Mouse (Mus musculus) neural tube, embryonic 14.5 days (tissue): ENCODE data around the gene Pdzd7. TPM values are rescaled to one million over a fixed set of nuclear protein-coding genes. Genes with fewer than 3 reads are reported as not detected.

Source experiments
- ATAC-seq: fragments of 200-750 bp; cut with Nextera tagmentation; 2 replicates; pipeline ENCODE4 v1.8.0; 2017; ENCODE audit warnings: low read depth, mild to moderate bottlenecking, moderate TSS enrichment, moderate library complexity
- H3K27ac ChIP-seq: fragments of 300-500 bp; sonication (generic); 2 replicates; pipeline ENCODE4 v1.5.1; 2014; ENCODE audit warnings: low read depth, mild to moderate bottlenecking, control low read depth, low read length, moderate library complexity, mixed read lengths
- H3K27me3 ChIP-seq: fragments of 300-500 bp; sonication (generic); 2 replicates; pipeline ENCODE4 v1.6.1; 2014; ENCODE audit warnings: low read length; ENCODE audit not compliant: control insufficient read depth, insufficient read depth
- H3K36me3 ChIP-seq: fragments of 300-500 bp; sonication (generic); 2 replicates; pipeline ENCODE4 v1.6.1; 2014; ENCODE audit warnings: low read length, mixed read lengths; ENCODE audit not compliant: control insufficient read depth, insufficient read depth
- H3K4me1 ChIP-seq: fragments of 300-500 bp; sonication (generic); 2 replicates; pipeline ENCODE4 v1.6.1; 2014; ENCODE audit warnings: low read length; ENCODE audit not compliant: control insufficient read depth, insufficient read depth
- H3K4me2 ChIP-seq: fragments of 300-500 bp; sonication (generic); 2 replicates; pipeline ENCODE4 v1.6.1; 2014; ENCODE audit warnings: mild to moderate bottlenecking, low read depth, low read length, control low read depth
- H3K4me3 ChIP-seq: fragments of 300-500 bp; sonication (generic); 2 replicates; pipeline ENCODE4 v1.5.1; 2014; ENCODE audit warnings: low read depth, low read length, control low read depth, mixed read lengths
- H3K9ac ChIP-seq: fragments of 300-500 bp; sonication (generic); replicated peaks from 2 replicates; pipeline ENCODE4 v1.6.1; 2014; ENCODE audit warnings: low read depth, mild to moderate bottlenecking, control low read depth, low read length, mixed read lengths
- H3K9me3 ChIP-seq: fragments of 300-500 bp; sonication (generic); 2 replicates; pipeline ENCODE4 v1.6.1; 2016; ENCODE audit warnings: low read length; ENCODE audit not compliant: control insufficient read depth
- WGBS: fragments of 180-500 bp; shearing (Covaris S2); extraction: QIAGEN DNeasy Blood & Tissue Kit; methylation state at CpG from one replicate; pipeline ENCODE4 v1.1.7; 2014; 5-methylcytosine and 5-hydroxymethylcytosine counted together
- polyA plus RNA-seq: library from polyadenylated mRNA; unstranded; fragments of >200 nt; fragmentation: Nextera tagmentation; extraction: Ambion mirVana; gene quantifications from 2 replicates; pipeline ENCODE4 v1.2.1, GENCODE M21; 2014

Gene Pdzd7
- polyA plus RNA-seq, 1 experiment from 2014 or later = 2.5 TPM

DNA sequence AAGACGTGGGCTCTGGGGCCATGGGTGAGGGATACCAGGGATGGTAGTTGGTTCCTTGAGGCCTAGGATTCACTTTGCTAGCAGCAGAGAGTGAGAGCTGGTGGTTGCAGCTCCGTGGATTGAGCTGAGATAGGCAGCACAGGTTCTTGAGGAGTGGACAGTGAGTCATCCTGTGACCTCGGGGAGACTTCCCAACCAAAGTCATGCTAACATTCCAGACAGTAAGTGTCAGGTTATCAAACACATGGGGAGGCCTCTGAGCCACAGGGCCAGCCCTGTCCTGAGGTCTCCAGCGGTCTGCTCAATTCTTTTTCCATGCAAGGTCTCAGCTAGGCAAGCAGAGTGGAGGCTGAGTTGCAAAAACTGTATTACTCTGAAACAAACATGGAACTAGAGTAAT is 34.9 kb downstream of the Pdzd7 start:
- Histone ChIP-seq H3K4me2 (no peak overlapping the region), H3K9ac (no peak overlapping the region), H3K4me1 (peaks cover 19% of the 10 kb centered on the region), H3K27ac (no peak overlapping the region), H3K27me3 (no peaks in the 10 kb centered on the region), H3K4me3 (no peak overlapping the region), H3K9me3 (no peaks in the 10 kb centered on the region), H3K36me3 (peaks cover 20% of the 10 kb centered on the region; the same call in 1 of the 2 replicates)
- WGBS = 90% methylated on average over 4 of the region's 4 CpGs
- no peak for ATAC-seq

DNA sequence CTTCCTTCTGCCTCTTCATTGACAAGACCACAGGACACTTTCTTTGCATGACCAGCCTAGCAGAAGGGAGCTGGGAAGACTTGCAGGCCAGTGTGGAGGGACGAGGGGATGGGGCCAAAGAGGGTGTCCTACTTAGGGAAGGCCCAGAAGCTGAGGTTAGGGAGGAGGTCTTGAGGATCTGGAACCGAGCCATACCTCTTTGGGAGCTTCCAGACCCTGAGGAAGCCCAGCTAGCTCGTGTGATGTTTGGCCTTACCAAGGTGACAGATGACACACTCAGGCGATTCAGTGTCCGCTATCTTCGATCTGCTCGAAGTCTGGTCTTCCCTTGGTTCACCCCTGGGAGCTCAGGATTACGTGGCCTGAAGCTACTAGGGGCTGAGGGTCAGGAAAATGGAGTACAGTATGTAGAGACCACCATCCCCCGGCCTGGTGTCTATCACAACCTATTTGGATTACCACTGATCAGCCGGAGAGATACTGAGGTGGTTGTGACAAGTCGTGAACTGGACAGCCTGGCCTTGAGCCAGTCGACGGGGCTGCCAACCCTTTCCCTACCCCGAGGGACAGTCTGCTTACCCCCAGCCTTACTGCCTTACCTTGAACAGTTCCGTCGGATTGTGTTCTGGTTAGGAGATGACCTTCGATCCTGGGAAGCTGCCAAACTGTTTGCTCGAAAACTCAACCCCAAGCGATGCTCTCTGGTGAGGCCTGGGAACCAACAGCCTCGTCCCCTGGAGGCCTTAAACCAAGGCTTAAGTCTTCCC is 37.9 kb downstream of the Pdzd7 start:
- peak overlapping the region; percentile 92 for H3K4me2 ChIP-seq
- no peaks in the 10 kb centered on the region for H3K9me3 ChIP-seq
- H3K27ac ChIP-seq = no peak overlapping the region
- no peaks in the 10 kb centered on the region for H3K27me3 ChIP-seq
- peaks cover 19% of the 10 kb centered on the region for H3K4me1 ChIP-seq
- no peak for ATAC-seq
- 94% methylated on average over 20 of the region's 20 CpGs for WGBS
- H3K4me3 ChIP-seq = peak overlapping the region; percentile 69; the same call in 1 of the 2 replicates
- H3K9ac ChIP-seq = no peak overlapping the region
- peaks cover 20% of the 10 kb centered on the region; the same call in 1 of the 2 replicates for H3K36me3 ChIP-seq

DNA sequence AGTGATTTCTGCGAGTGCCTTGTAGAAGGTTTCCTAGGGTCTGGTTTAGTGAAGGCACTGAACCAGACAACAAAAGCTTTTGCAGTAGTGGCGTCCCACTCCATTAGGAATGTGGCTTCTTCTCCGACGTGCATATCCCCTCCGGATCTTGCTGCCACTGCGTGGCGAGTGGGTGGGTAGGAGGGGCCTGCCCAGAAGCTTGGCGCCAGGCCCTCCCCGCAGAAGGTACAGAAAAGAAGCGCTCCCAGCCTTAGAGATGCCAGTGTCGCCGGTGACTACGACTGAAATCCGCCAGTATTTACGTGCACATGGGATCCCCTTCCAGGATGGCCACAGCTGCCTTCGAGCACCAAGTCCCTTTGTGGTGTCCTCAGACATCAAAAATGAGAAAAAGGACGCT is 38.5 kb downstream of the Pdzd7 start:
- H3K4me3 ChIP-seq = peak overlapping the region; percentile 69
- H3K4me1 ChIP-seq = peaks cover 19% of the 10 kb centered on the region
- H3K9me3 ChIP-seq = no peaks in the 10 kb centered on the region
- peaks cover 20% of the 10 kb centered on the region; the same call in 1 of the 2 replicates for H3K36me3 ChIP-seq
- no peaks in the 10 kb centered on the region for H3K27me3 ChIP-seq
- peak overlapping the region; percentile 67 for H3K9ac ChIP-seq
- peak overlapping the region; percentile 72 for H3K27ac ChIP-seq
- ATAC-seq = no peak
- 46% methylated on average over 17 of the region's 17 CpGs for WGBS
- peak overlapping the region; percentile 92 for H3K4me2 ChIP-seq

DNA sequence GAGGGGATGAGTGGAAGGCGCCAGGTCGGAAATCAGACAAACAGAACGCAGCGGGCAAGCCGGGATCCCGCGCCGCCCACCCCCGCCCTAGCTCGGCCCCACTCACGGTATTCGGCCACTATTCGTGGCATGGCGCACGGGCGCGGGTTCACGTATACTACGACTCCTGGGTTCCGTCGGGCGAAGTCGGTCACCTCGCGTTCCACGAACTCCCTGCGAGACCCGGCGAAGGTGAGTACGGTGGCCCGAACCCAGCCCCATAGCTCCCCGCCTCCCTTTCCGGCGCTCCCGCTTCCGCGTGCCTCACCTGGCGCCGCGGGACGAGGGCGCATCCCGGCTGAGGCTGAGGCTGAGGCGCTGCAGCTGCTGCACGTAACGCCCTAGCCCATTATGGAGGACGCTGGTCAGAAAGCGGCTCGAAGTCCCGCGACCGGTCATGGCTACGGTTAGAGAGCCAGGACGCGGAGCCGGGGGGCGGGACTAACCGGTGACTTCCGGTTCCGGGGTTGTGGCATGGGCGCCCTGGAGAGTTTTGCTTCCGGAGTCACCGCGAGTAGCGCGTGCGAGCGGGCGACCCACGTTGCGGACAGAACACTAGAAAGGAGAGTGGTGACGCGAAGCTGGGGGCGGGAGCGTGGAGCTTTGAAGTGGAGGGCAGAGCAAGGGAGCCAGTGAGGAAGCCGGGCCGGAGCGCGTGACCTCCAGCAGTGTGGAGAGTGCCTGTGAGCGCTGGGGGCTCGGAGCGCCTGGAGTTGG is 39.4 kb downstream of the Pdzd7 start, which contains the start of gene Mrpl43:
Gene Mrpl43, minus strand, starts transcription at position 486 of the 756 bp plus-strand sequence.
- H3K27ac ChIP-seq = peak within 1 kb of the TSS; percentile 72
- ATAC-seq = peak; percentile 92
- peak within 1 kb of the TSS; percentile 92 for H3K4me2 ChIP-seq
- peaks cover 19% of the 10 kb centered on the region for H3K4me1 ChIP-seq
- H3K27me3 ChIP-seq = no peaks in the 10 kb centered on the region
- H3K9me3 ChIP-seq = no peaks in the 10 kb centered on the region
- WGBS = under 1% methylated on average over 82 of the region's 82 CpGs
- peak within 1 kb of the TSS; percentile 67 for H3K9ac ChIP-seq
- peaks cover 13% of the 10 kb centered on the region for H3K36me3 ChIP-seq
- H3K4me3 ChIP-seq = peak within 1 kb of the TSS; percentile 69

GRCm38 (mm10) chr19:45005444-45005843 is 40.1 kb downstream of the Pdzd7 start, which contains the start of gene Twnk:
Gene Twnk, plus strand, starts transcription at chr19:45005663.
- peaks cover 7% of the 10 kb centered on the region for H3K36me3 ChIP-seq

GRCm38 (mm10) chr19:45003740-45004516 is 41.6 kb downstream of the Pdzd7 start:
- no peak for ATAC-seq
- peaks cover 17% of the 10 kb centered on the region for H3K4me1 ChIP-seq
- 88% methylated on average over 7 of the region's 7 CpGs for WGBS
- H3K27me3 ChIP-seq = no peaks in the 10 kb centered on the region
- no peak overlapping the region for H3K27ac ChIP-seq
- H3K9ac ChIP-seq = no peak overlapping the region
- no peak overlapping the region for H3K4me3 ChIP-seq
- H3K9me3 ChIP-seq = no peaks in the 10 kb centered on the region
- peaks cover 10% of the 10 kb centered on the region for H3K36me3 ChIP-seq
- H3K4me2 ChIP-seq = no peak overlapping the region

More at GRCm38 (mm10) chr19:45005444-45005843, 40.1 kb downstream of the Pdzd7 start, which contains the start of gene Twnk:
- WGBS = 9% methylated on average over 16 of the region's 16 CpGs
- Histone ChIP-seq H3K27me3 (no peaks in the 10 kb centered on the region), H3K27ac (peak within 1 kb of the TSS; percentile 72), H3K9me3 (no peaks in the 10 kb centered on the region), H3K4me2 (peak within 1 kb of the TSS; percentile 92), H3K4me3 (peak within 1 kb of the TSS; percentile 69), H3K4me1 (peaks cover 19% of the 10 kb centered on the region), H3K9ac (peak within 1 kb of the TSS; percentile 67)
- ATAC-seq = no peak

DNA sequence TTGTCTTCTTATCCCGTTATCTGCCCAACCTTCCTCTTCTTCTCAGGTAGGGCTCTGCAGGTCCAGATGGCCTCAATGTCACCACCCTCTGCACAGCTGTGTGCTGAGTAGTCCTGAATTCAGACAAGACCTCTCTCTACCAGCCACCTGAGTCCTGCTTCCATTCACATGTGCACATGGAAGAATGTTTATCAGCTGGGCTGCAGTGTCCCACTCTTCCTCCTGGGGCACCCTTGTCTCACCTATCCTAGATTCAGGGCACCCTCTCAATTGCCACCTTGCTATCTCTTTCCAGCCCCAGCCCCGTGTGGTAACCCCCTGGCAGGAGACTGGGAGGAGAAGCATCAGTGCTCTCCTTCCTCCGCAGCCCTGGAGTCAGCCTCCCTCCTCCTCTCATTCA is 43.2 kb downstream of the Pdzd7 start:
- no peak for ATAC-seq
- no peaks in the 10 kb centered on the region for H3K9me3 ChIP-seq
- H3K4me3 ChIP-seq = no peak overlapping the region
- peaks cover 14% of the 10 kb centered on the region for H3K4me1 ChIP-seq
- 70% methylated on average over 3 of the region's 3 CpGs for WGBS
- H3K36me3 ChIP-seq = peaks cover 26% of the 10 kb centered on the region
- no peaks in the 10 kb centered on the region for H3K27me3 ChIP-seq
- no peak overlapping the region for H3K4me2 ChIP-seq
- H3K9ac ChIP-seq = no peak overlapping the region
- no peak overlapping the region for H3K27ac ChIP-seq

- Histone ChIP-seq H3K36me3 (peaks cover 38% of the 10 kb centered on the region), H3K27me3 (no peaks in the 10 kb centered on the region), H3K27ac (no peak overlapping the region), H3K4me1 (no peaks in the 10 kb centered on the region), H3K9ac (no peak overlapping the region), H3K9me3 (no peaks in the 10 kb centered on the region), H3K4me2 (no peak overlapping the region), H3K4me3 (no peak overlapping the region)
- WGBS = 86% methylated on average over 8 of the region's 8 CpGs
- ATAC-seq = no peak
These were observed 45.9 kb downstream of the Pdzd7 start for GRCm38 (mm10) chr19:44999647-45000046.
